Mouse (Mus musculus): ENCODE results near the gene Hist1h2ai. TPM values are rescaled to one million over a fixed set of nuclear protein-coding genes. Genes with fewer than 3 reads are reported as not detected.
A peak's percentile ranks its signal among the peaks of the same experiment; 100 is the strongest.
"Not testable (repeated sequence)": the region's sequence is repeated elsewhere in the genome, so short reads cannot be mapped to it uniquely, and the experiment has no call there.

Hist1h2ai gene
- polyA plus RNA-seq, 1 experiment from 2014 or later = 25.1 TPM

DNA sequence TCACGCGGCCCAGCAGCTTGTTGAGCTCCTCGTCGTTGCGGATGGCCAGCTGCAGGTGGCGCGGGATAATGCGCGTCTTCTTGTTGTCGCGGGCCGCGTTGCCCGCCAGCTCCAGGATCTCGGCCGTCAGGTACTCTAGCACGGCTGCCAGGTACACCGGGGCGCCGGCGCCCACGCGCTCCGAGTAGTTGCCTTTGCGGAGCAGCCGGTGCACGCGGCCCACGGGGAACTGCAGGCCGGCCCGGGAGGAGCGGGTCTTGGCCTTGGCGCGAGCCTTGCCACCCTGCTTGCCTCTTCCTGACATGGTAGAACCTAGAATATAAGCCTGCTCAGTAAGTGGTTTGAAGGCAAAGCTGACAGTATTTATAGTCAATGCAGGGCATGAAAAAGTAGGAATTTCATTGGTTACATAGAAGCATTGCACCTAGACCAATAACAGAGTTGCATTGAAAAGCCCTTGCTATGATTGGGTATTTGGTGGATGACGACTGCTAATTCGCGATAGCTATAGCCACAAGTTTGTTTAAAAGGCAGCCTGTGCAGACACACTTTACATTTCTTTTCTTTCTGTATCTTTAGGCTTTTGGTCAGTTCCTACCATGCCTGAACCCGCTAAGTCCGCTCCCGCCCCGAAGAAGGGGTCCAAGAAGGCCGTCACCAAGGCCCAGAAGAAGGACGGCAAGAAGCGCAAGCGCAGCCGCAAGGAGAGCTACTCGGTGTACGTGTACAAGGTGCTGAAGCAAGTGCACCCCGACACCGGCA is 37.5 kb downstream of the Hist1h2ai start, which contains the start of the genes Hist1h2ak and Hist1h2bn:
Gene Hist1h2ak (minus strand): TSS at position 304 of the 762 bp plus-strand sequence.
Gene Hist1h2bn (plus strand): TSS at position 600 of the 762 bp plus-strand sequence.
- not testable (repeated sequence) for H3K4me1 ChIP-seq; H3K9me3 ChIP-seq; H3K36me3 ChIP-seq; H3K27me3 ChIP-seq (replicated peaks)
- Histone ChIP-seq H3K9ac (peak within 1 kb of the TSS; percentile 39; the same call in 1 of the 2 replicates), H3K4me3 (replicated peaks) (peak within 1 kb of the TSS; percentile 47), H3K4me2 (peak within 1 kb of the TSS; percentile 70), H3K27ac (peak within 1 kb of the TSS; percentile 94)
- WGBS = under 1% methylated on average over 43 of the region's 50 CpGs
- peak; percentile 91 for ATAC-seq (ENCODE audit: insufficient read depth, low FRiP score, low read depth)

DNA sequence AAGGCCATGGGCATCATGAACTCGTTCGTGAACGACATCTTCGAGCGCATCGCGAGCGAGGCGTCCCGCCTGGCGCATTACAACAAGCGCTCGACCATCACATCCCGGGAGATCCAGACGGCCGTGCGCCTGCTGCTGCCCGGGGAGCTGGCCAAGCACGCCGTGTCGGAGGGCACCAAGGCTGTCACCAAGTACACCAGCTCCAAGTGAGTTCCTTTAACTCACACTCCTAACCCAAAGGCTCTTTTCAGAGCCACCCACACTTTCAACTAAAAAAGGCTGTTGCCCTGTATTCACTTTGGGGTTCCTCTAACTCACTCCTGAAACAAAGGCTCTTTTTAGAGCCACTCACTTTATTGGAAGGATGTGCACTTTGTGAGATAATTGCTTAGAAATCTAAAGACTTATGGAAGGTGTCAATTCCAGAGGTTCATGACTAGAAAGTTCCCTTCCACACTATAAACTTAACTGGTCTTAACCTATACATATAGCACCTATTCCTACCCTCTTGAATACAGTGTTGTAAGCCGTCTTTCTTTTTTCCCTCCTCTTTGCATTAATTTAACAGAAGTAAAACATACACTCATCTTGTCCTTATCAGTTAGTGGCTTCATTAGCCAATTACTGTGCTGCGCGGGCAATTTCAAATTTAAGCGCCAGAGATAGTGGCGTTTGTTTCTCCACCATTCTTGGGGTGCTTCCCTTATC is 38.2 kb downstream of the Hist1h2ai start:
- not testable (repeated sequence) for H3K4me1 ChIP-seq; H3K9me3 ChIP-seq; H3K27me3 ChIP-seq (replicated peaks); ATAC-seq (ENCODE audit: insufficient read depth, low FRiP score, low read depth); H3K36me3 ChIP-seq
- Histone ChIP-seq H3K9ac (peak overlapping the region; percentile 22; the same call in 1 of the 2 replicates), H3K27ac (peak overlapping the region; percentile 92), H3K4me3 (replicated peaks) (peak overlapping the region; percentile 47), H3K4me2 (peak overlapping the region; percentile 70)
- WGBS = under 1% methylated on average over 21 of the region's 26 CpGs

DNA sequence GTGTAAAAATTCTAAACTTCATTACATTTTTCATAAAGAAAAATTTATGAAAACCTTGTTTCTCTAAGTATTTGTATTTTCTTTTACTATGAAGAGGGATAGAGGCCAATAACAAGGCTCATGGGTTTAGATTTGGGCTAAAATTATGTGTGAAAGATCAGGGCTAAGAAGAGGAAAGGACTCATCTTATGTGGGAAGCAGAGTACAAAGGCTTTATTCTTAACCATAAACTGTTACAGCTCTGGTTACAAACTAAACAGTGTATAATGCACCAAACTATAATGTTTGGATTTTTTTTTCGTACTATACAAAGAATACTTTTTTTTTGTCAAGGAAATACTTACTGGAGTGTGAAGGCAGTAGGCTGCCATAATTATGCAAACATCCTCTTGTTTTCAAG is 39.5 kb downstream of the Hist1h2ai start:
- Histone ChIP-seq H3K4me1 (peaks cover 4% of the 10 kb centered on the region; the same call in 1 of the 2 replicates), H3K36me3 (no peaks in the 10 kb centered on the region), H3K9me3 (no peaks in the 10 kb centered on the region), H3K4me3 (replicated peaks) (no peak overlapping the region), H3K9ac (no peak overlapping the region), H3K27ac (no peak overlapping the region), H3K27me3 (replicated peaks) (no peaks in the 10 kb centered on the region), H3K4me2 (peak overlapping the region; percentile 13; the same call in 1 of the 2 replicates)
- WGBS = 68% methylated on average over 1 of the region's 1 CpGs
- ATAC-seq (ENCODE audit: insufficient read depth, low FRiP score, low read depth) = no peak

Small RNAs within 50 kb of the gene (microRNA-seq; reads per million reads assigned to microRNA genes)
- gene Gm44357 = not detected
- not detected for gene Gm44367
- gene Gm44454 = not detected

Other genes starting within 250 kb of the Hist1h2ai start
- gene Nkapl, start 247.9 kb upstream of the Hist1h2ai start, polyA plus RNA-seq (2015; fragmentation: Nextera tagmentation; extraction: Ambion mirVana) = 2.4 and 2.6 TPM in 2 replicates
- gene Zkscan4, start 237.5 kb upstream of the Hist1h2ai start, polyA plus RNA-seq (2015; fragmentation: Nextera tagmentation; extraction: Ambion mirVana) = 2.9 and 3.1 TPM in 2 replicates
- gene Gm10065, start 237.0 kb upstream of the Hist1h2ai start, polyA plus RNA-seq (2015; fragmentation: Nextera tagmentation; extraction: Ambion mirVana) = not detected in 2 replicates
- gene AK157302, start 221.2 kb upstream of the Hist1h2ai start, polyA plus RNA-seq (2015; fragmentation: Nextera tagmentation; extraction: Ambion mirVana) = 0.68 and 1.1 TPM in 2 replicates
- gene Gm11273, start 215.0 kb upstream of the Hist1h2ai start, polyA plus RNA-seq (2015; fragmentation: Nextera tagmentation; extraction: Ambion mirVana) = 8.8 and 32.6 TPM in 2 replicates
- gene Zkscan8, start 185.3 kb upstream of the Hist1h2ai start, polyA plus RNA-seq (2015; fragmentation: Nextera tagmentation; extraction: Ambion mirVana) = 5.4 and 5.5 TPM in 2 replicates
- gene Olfr1366, start 173.6 kb upstream of the Hist1h2ai start, polyA plus RNA-seq (2015; fragmentation: Nextera tagmentation; extraction: Ambion mirVana) = 0.26 and 0.27 TPM in 2 replicates
- 0.06 TPM in 1 of 2 replicates, not detected in the other for gene Olfr1535, start 156.5 kb upstream of the Hist1h2ai start, polyA plus RNA-seq (2015; fragmentation: Nextera tagmentation; extraction: Ambion mirVana)
- not detected in 2 replicates for gene Olfr1364, start 134.7 kb upstream of the Hist1h2ai start, polyA plus RNA-seq (2015; fragmentation: Nextera tagmentation; extraction: Ambion mirVana)
- not detected in 2 replicates for gene Olfr1362, start 102.4 kb upstream of the Hist1h2ai start, polyA plus RNA-seq (2015; fragmentation: Nextera tagmentation; extraction: Ambion mirVana)
- gene Olfr11, start 73.9 kb upstream of the Hist1h2ai start, polyA plus RNA-seq (2015; fragmentation: Nextera tagmentation; extraction: Ambion mirVana) = not detected in 2 replicates
- gene Olfr1361, start 53.0 kb upstream of the Hist1h2ai start, polyA plus RNA-seq (2015; fragmentation: Nextera tagmentation; extraction: Ambion mirVana) = not detected in 2 replicates
- gene Olfr1360, start 39.0 kb upstream of the Hist1h2ai start, polyA plus RNA-seq (2015; fragmentation: Nextera tagmentation; extraction: Ambion mirVana) = not detected in 2 replicates
- not detected in 2 replicates for gene Olfr1359, start 18.3 kb upstream of the Hist1h2ai start, polyA plus RNA-seq (2015; fragmentation: Nextera tagmentation; extraction: Ambion mirVana)
- 1.4 and 4.4 TPM in 2 replicates for gene Hist1h2bl, start 279 bp upstream of the Hist1h2ai start, polyA plus RNA-seq (2015; fragmentation: Nextera tagmentation; extraction: Ambion mirVana)
- 4.7 and 6.3 TPM in 2 replicates for gene Hist1h3h, start 1.2 kb downstream of the Hist1h2ai start, polyA plus RNA-seq (2015; fragmentation: Nextera tagmentation; extraction: Ambion mirVana)
- gene Hist1h2bm, start 5.6 kb downstream of the Hist1h2ai start, polyA plus RNA-seq (2015; fragmentation: Nextera tagmentation; extraction: Ambion mirVana) = 2.5 and 3.3 TPM in 2 replicates
- gene Hist1h4j, start 18.6 kb downstream of the Hist1h2ai start, polyA plus RNA-seq (2015; fragmentation: Nextera tagmentation; extraction: Ambion mirVana) = 2.9 and 3.6 TPM in 2 replicates
- gene Hist1h4k, start 34.1 kb downstream of the Hist1h2ai start, polyA plus RNA-seq (2015; fragmentation: Nextera tagmentation; extraction: Ambion mirVana) = 2.4 and 3.2 TPM in 2 replicates
- 28.6 and 40.6 TPM in 2 replicates for gene Hist1h2ak, start 37.4 kb downstream of the Hist1h2ai start, polyA plus RNA-seq (2015; fragmentation: Nextera tagmentation; extraction: Ambion mirVana)
- gene Hist1h2bn, start 37.7 kb downstream of the Hist1h2ai start, polyA plus RNA-seq (2015; fragmentation: Nextera tagmentation; extraction: Ambion mirVana) = 3.3 and 6.0 TPM in 2 replicates
- gene Hist1h1b, start 64.2 kb downstream of the Hist1h2ai start, polyA plus RNA-seq (2015; fragmentation: Nextera tagmentation; extraction: Ambion mirVana) = 25.3 and 26.3 TPM in 2 replicates
- 109 and 120 TPM in 2 replicates for gene Hist1h3i, start 66.9 kb downstream of the Hist1h2ai start, polyA plus RNA-seq (2015; fragmentation: Nextera tagmentation; extraction: Ambion mirVana)
- gene Hist1h2an, start 70.8 kb downstream of the Hist1h2ai start, polyA plus RNA-seq (2015; fragmentation: Nextera tagmentation; extraction: Ambion mirVana) = 9.6 and 16.6 TPM in 2 replicates
- 1.4 and 2.1 TPM in 2 replicates for gene Hist1h2bp, start 71.0 kb downstream of the Hist1h2ai start, polyA plus RNA-seq (2015; fragmentation: Nextera tagmentation; extraction: Ambion mirVana)
- gene Hist1h2bq, start 93.8 kb downstream of the Hist1h2ai start, polyA plus RNA-seq (2015; fragmentation: Nextera tagmentation; extraction: Ambion mirVana) = 17.3 and 17.7 TPM in 2 replicates
- 1.7 TPM in 1 of 2 replicates, not detected in the other for gene Hist1h2ao, start 94.0 kb downstream of the Hist1h2ai start, polyA plus RNA-seq (2015; fragmentation: Nextera tagmentation; extraction: Ambion mirVana)
- 0.68 TPM in 1 of 2 replicates, not detected in the other for gene Hist1h4m, start 95.3 kb downstream of the Hist1h2ai start, polyA plus RNA-seq (2015; fragmentation: Nextera tagmentation; extraction: Ambion mirVana)
- gene Hist1h4n, start 115.8 kb downstream of the Hist1h2ai start, polyA plus RNA-seq (2015; fragmentation: Nextera tagmentation; extraction: Ambion mirVana) = 14.0 and 15.4 TPM in 2 replicates
- gene Hist1h2ap, start 117.1 kb downstream of the Hist1h2ai start, polyA plus RNA-seq (2015; fragmentation: Nextera tagmentation; extraction: Ambion mirVana) = 2,912 and 3,763 TPM in 2 replicates
- 19.8 and 19.9 TPM in 2 replicates for gene Hist1h2br, start 117.3 kb downstream of the Hist1h2ai start, polyA plus RNA-seq (2015; fragmentation: Nextera tagmentation; extraction: Ambion mirVana)
- gene Zfp184, start 228.7 kb downstream of the Hist1h2ai start, polyA plus RNA-seq (2015; fragmentation: Nextera tagmentation; extraction: Ambion mirVana) = 7.8 and 8.5 TPM in 2 replicates

Data from stomach, embryonic 15.5 days (tissue).